Mouse (Mus musculus) ovary, adult 18-20 months (tissue): ENCODE measurements around the gene Sdsl.

Experiments
- DNase-seq: peaks from one replicate; pipeline ENCODE4 v3.0.0; 2022; ENCODE audit warnings: low spot score, mixed read lengths

Sdsl gene

DNA sequence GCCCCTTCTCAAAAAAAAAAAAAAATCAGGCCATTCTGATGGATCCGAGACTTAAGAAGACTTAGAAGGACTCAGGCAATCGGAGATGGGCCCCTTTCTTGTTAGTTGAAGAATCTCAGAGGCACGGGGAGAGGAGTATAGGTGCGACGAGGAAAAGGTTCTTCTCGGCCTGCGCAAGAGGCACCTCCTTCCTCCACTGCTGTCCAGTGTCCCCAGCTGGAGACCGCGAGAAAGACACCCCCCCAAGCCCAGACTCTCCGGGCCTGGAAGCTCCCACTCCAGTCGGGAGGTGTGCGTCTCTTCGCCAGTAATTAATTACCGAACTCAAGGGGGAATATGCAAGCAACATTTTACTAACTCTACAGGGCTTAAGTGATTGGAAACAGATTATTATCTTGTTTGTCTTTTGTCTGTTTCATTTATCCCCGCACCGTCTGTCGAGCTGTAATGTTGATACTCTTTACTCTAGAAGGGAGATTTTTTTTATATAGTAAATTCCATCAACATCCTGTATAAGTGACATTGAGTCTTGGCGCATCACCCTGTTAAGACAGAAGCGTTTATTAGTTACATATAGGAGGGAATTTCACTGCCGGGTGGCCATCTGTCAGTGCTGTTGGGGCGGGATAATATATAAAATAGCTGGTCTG is 44.3 kb downstream of the Sdsl start:
- DNase-seq: no peak

DNA sequence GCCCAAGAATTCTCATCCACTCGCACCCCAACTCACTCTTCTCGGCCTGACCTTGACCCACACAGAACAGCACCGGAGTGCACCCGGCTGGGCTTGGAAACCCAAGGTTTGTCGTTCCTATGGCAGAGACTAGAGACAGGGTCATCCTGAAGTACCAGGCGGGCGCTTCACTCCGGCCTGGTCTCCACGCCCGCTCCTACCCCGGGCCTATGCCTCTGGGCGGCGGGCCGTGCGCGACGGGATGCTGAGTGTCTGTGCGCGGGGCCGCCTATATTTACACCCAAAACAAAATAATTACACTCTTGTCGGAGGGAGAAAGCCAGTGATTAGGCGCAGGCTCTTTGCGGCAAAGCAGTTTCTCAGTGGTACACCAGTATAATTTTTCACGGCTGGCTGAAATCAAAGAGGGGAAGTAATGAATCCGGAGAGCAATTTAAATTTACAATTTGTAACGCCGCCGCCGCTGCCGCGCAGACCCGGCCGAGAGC is 45.1 kb downstream of the Sdsl start:
- no peak for DNase-seq

DNA sequence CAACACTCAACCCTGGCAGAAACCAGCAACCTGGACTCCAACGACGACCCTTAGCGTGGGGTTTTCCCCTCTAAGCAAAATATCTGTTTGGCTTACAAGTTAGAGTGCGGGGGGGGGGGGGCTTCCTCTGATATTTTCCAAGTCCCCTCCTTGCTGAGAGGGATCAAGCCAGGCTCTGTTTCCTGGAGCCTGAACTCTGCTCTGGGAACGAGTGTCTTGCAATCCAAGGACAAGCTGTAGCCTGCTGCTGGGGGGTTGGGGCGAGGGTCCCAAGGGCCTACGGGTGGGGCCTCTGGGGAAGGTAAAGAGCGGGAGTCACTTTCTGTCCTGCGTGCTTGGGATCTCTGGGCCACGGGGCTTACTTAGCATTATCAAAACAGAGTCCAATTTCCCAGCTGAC is 46.0 kb downstream of the Sdsl start:
- DNase-seq: no peak

DNA sequence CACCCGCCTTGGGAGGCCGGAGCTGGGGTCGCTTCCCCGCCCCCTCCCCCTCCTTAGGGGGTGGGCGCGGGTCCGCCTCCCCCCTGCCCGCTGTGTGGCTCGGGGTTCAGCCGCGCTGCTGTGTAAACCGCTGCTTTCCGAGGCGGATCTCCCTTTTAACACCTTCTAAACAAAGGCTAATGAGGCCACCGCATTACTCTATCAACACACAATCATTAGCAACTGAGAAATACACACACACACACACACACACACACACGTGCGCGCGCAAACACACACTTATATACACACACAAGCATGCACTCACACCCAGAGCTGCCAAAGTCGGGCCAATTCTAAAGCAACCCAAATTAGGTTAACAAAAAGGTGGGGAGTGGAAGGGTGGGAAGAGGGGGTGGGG is 46.9 kb downstream of the Sdsl start:
- no peak for DNase-seq

DNA sequence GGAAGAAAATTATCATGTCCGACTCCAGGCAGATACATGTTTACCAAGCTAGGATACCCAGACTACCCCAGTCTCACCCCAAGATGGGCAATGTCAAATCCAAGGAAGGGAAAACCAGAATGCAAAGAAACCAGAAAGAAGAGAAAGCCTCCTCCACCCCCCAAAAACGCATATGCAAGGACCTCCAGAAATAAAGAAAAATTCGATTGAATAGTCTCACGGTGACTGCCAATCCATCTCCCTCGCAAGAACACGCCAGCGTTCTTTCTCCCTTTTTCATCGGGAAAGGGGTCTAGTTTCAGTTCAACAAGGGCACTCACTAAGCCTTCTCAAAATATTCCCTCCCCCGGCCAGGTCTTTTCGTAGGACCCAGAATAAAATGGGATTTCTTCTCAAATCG is 48.0 kb downstream of the Sdsl start:
- no peak for DNase-seq

DNA sequence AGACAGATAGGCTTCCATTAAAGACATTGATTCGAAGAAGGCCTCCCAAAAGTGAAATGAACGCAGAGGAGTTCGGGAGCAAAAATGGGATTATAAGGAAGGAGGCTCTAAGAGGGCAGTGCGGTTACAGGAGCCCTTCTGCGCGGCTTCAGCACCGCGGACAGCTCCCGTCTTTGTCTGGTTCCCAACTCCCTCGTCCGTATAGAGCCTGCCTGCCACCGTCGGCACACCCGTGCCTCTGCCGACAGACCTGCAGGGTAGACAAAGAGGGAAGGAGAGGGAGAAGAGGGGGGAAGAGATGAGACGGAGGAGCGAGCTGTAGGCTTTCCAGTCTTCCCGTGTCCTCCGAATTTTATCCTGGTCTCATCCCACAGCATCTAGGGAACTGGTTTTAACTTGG is 48.6 kb downstream of the Sdsl start:
- DNase-seq: peak; percentile 45

DNA sequence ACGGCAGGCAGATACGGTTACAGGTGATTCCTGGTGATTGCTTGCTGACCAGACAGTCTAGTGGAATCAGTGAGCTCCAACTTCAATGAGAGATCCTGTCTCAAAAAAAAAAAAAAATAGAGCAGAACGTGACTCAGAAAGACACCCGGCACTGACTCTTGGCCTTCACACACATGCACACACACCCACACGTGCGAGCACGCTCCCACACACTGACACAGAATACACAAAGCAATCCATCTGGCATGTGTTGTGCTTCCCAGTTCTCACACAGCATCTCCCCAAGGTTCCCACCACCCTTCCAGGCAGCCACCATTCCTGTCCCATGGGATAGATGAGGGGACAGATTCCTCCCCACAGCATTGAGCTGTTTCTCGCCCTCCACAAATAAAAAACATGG is 52.5 kb downstream of the Sdsl start:
- no peak for DNase-seq

DNA sequence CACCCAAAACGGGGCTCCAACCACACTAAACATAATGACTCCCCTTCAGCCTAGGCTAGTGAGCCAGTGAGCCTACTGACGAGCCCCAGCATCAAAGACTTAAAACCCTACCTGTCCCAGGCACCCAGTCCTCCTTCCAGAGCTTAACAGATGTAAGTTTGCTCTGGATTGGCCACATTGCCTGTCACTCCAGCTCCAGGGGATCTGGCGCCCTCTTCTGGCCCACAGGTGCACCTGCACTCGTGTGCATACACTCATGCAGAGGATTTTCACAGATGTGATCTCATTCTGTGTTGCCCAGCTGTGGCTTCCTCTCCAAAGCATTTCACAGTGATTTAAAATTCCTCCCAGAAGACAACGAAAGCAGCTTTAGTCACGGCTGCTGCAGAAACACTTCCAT is 59.2 kb downstream of the Sdsl start:
- DNase-seq: no peak

DNA sequence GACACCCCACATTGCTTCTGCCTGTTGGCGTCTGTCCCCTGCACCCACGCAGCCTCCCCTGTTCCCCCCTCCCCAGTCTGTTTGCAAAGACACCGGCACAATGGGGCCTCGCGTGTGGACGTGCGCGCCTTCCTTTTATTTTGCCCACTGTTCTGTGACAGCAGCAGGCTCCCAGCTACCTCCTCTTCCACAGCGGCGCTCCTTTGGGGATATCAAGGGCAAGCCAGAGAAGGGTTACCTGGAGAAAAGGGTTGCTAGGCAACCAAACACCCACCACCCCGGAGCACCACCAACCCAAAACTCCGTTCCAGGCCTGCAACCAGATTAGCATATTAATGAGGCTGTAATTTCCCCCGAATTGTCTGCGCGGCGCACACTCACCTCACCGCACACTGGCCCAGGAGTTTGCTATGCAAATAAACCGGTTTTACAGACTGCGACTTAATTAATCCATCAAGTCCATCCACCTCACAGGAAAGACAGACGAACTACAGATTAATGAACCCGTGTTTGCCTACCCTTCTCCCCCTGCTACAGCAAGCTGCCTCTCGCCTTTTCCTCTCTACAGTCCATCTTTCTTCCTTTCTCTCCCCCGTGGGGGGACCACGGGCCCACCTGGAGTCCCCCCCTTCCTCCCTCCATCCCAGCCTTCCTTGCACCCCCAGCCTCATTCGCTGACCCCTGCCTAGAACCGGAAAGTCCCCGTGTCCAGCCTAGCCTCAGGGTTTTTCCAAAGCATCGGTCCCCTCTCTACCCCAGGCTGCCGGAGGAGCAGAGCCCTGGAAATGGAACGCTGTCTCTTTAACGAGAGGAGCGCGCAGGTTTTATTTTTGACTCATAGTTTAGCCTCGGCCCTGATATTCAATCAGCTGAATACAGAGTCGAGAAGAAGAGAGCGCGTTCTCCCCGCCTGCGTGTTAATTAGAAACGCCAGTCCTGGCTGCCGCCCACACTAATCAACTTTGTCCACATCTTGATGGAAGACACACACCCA is 62.9 kb downstream of the Sdsl start:
- DNase-seq: no peak

DNA sequence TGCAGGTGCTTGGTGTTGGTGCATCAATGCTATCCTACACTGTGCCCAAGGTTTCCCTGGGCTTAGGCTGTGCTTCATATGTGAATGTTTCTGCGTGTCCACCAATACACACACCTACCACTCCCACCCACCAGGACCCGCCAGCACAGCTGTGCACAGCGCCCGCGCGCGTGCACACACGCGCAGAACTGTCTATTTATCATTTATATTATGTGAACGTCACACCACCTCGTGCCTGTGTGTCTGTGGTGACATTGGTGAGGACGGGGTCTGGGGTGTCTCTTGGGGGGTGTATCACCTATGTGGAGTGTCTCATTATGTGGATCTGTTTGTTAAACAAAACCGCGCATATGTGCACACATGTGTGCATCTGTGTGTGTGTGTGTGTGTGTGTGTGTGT is 63.7 kb downstream of the Sdsl start:
- DNase-seq: no peak
